Mouse (Mus musculus) heart, adult 2 months (tissue): ENCODE data around the gene Zfp398.

ENCODE experiments used
- CTCF ChIP-seq: fragments of 200-600 bp; IDR thresholded peaks from 2 replicates; pipeline ENCODE4 v1.8.1; 2022; ENCODE audit warnings: antibody characterized with exemption, mild to moderate bottlenecking, moderate library complexity
- POLR2A ChIP-seq: fragments of 200-500 bp; IDR thresholded peaks from 2 replicates; pipeline ENCODE4 v1.6.1; 2011; ENCODE audit warnings: mild to moderate bottlenecking, low read depth, low read length, control low read depth; ENCODE audit not compliant: insufficient read depth

GRCm38 (mm10) chr6:47824241-47824640, 11.2 kb upstream of the Zfp398 start:
- TF ChIP-seq CTCF (no peak), POLR2A (no peak)
